Mouse (Mus musculus) thymus, postnatal 36 days (tissue): ENCODE measurements around the gene Gm44965.
"Not testable (repeated sequence)": the region's sequence is repeated elsewhere in the genome, so short reads cannot be mapped to it uniquely, and the experiment has no call there.

Source experiments
- DNase-seq, 2 experiments: peaks; one replicate each; pipeline ENCODE4 v3.0.0; 2022; ENCODE audit warnings: mixed read lengths in 2 of 2

Gm44965 gene

GRCm38 (mm10) chr6:48581257-48581656 lies 12.5 kb upstream of the Gm44965 start:
- no peak for DNase-seq

GRCm38 (mm10) chr6:48582037-48582436 lies 11.7 kb upstream of the Gm44965 start:
- no peak for DNase-seq

DNA sequence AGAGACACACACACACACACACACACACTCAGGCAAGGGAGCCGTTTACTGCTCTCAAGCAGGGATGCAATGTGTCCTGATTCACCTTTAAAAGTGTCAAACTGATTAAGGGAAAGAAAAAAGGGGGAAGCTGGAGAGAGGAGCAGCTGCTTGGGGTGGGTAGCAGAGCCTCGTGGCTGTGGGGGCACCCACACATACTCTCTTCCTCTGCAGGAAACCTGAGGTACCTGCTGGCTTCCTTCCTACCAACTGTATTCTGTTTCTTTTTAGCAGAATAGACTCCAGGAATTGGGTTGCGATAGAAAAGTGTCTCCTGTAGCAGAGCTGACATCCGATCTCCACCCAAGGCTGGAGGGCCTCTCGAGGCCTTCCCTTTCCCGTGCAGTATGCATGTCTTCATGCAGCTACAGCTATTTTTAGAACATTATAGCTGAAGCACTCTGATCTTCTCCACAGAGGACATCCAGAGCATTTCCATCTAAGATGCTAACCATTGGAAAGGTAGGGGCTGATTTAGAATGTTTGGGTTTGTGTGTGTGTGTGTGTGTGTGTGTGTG lies 4.5 kb upstream of the Gm44965 start, which contains the start of gene Gm45021:
TSS of gene Gm45021 (plus strand) at position 417 of the 557 bp plus-strand sequence.
- no peak for DNase-seq

DNA sequence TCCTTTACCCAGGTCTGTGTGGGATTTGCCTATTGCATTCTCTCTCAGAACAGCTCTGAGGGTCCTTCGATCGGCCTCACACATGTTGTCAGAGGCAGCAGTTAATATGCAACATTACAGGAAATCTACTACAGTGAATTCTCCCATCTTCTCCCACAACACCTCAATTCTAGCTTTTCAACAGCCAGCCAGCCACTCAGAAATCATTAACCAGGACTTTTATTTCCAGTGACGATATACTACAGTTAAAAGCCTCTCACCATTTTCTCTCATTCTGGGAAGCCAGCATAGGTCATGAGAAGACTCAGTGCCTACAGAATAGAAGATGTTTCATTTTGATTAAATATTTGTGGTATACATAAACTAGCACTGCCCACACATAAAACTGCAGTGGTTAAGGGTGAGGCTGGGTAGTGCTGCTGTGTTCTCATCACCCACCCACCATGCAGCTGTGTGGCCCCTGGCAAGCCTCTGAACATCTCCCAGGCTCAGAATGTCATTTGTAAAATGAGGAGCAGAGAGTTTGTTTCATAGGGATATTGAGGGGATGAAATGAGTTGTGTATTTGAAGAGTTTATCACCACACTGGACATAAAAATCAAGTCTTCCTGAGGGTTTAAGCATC lies 2.4 kb upstream of the Gm44965 start:
- DNase-seq: no peak

DNA sequence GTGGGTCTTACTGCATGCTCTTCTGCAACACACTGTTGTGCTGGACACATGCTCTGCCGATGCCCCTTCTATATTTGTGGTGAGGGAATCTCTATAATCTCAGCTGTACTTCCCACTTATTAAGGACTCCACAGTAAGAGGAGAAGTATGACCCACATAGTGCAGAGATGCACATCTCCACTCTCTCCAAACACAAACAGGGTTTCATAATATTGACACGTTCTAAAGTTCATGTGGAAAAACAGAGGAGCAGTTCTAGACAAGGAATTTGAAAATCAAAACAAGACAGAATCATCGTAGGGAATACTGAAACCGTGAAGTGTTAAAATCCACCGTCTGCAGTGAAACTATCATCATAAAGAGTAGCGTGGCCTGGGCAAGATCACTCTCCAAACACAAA lies 1.9 kb upstream of the Gm44965 start:
- no peak for DNase-seq

DNA sequence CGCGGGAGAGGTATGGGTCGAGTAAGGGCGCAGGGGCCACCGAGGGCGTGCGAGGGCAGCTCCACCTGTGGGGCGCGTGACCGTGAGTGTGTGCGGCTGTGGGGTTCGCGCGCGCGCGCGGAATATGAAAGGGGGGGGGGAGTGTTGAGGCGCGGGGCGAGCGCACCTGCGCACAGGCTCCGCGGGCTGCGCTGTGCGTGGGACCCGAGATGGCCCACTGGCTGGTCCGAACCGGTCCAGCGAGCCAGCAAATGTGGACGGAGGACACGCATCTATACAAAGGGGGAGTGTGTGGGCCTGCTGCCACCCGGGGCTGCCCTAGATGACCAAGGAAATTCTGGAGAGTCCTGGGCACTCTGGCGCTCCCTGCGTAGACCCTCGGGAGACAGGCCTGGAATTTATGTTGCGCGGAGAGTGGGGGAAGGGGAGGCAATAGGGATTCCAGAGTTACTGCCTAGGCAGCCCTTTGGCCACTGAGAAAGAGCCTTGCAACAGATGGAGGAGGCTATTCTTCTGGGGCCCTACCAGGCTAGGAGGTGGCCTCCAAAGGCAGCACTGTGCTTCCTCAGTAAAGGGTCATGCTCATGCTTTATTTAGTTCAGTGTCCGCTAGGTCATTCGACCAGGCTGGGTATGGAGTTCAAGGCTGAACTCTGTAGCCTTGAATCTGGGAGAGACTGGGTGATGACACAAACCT lies 450 bp downstream of the Gm44965 start:
- DNase-seq: no peak

DNA sequence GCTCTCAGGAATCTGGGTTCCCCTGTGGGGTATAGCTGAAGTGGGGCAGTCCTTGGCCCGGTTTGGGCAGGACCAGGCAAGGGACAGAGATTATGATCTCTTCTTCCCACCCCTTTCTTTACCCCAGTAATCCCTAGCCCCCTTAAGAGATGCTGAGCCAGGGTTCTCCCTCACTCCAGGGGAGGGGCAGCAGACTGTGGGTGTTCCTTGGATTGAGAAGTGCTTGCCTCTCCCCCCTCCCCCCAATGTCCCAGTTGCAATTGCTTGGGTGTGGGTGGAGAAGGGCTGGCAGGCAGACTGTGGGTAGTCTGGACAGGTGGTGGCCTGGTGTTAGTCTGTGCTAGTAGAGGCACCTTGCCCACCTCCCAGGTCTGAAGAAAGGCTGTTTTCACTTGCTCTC lies 1.5 kb downstream of the Gm44965 start:
- DNase-seq: no peak

DNA sequence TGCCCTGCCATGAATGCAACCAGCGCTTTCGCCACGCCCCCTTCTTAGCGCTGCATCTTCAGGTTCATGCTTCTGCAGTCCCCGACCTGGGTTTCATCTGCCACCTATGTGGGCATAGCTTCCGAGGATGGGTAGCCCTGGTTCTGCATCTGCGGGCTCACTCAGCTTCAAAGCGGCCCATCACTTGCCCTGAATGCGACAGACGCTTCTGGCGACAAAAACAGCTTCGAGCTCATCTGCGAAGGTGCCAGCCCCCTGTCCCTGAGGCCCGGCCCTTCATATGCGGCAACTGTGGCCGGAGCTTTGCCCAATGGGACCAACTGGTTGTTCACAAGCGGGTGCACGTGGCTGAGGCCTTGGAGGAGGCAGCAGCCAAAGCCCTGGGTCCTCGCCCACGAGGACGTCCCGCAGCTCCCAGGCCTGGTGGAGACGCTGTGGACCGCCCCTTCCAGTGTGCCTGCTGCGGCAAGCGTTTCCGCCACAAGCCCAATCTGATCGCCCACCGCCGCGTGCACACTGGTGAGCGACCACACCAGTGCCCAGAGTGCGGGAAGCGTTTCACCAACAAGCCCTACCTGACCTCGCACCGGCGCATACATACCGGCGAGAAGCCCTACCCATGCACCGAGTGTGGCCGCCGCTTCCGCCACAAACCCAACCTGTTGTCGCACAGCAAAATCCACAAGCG lies 2.9 kb downstream of the Gm44965 start:
- DNase-seq: no peak

DNA sequence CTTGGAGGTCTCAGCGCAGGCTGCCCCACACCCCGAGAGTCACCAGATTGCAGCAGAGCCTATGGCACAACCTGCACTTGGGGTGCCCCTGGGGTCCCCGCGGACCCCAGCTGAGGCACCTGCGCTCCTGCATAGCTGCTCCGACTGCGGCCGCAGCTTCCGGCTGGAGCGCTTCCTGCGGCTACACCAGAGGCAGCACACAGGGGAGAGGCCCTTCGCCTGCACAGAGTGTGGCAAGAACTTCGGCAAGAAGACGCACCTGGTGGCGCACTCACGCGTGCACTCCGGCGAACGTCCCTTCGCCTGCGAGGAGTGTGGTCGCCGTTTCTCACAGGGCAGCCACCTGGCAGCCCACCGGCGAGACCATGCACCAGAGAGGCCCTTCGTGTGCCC lies 3.5 kb downstream of the Gm44965 start:
- DNase-seq: no peak

GRCm38 (mm10) chr6:48600594-48600993 lies 6.9 kb downstream of the Gm44965 start:
- DNase-seq: no peak

DNA sequence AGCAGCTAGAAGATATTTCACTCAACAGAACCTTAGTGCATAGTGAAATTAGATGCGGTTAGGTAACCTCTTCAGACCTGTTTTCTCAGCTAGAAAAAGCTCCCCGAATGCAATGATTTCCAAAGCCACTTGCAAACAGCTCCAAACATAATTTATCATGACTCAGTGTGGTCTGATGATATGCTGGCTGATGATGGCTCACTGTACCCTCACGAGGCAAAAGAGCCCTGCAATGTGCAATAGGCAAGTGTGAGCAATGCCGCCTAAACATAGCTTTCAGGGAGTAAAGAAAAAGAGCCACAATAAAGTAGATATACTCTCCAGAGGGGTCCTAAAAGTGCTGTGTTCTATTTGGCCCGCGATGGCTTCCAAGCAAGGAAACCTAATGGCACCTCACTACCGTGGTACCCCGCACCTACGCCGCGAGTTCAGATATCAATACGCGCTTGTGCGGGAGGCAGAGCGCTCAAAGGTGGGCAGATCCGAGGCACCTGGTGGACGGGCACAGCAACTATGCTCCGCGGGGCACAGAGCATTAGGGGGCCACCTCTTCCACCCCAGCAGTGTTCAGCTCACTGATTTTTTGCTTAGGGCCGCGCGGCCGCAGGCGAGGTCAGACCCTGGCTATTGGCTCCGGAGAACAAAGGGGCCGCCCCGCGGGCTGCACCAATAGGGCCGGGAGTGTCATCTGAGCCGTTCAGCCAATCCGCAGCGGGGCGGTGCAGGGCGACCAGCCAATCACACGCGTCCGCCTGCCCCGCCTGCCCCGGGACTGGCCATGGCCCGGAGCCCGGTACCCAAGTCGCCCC lies 7.7 kb downstream of the Gm44965 start, which contains the start of gene Zfp775:
TSS of gene Zfp775 (plus strand) at position 793 of the 809 bp plus-strand sequence.
- peak; percentile 91 to 93 for DNase-seq

DNA sequence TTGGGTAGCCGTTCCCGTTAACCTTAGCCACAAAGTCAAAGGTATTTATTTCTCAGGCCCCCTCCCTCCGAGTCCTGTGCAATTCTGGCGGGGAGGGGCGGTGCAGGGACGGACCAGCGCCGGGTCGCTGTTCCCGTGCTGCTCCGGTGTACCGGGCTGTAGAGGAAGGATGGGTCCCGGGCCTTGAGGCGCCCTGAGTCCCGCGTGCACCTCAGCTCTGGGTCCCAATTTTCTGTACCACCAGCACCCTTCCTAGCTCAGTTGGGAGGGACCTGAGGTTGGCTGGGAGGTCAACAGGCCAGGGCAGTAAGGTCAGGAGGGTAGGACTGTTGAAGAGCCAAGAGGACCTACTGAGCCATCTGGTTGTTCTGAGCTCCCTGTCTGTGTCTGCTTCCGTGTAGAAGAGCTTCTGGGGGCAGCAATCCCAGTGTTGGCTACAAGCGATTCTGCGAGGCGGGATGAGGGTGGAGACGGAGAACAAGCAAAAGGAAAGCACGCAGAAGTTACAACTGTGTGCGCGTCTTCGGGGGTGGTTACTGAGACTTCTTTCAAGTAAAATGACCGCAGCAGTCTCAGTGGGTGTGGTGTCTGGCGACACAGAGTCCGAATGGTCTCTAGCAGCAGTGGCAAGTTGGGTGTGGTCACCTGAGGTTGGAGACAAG lies 8.5 kb downstream of the Gm44965 start:
- DNase-seq: no peak

DNA sequence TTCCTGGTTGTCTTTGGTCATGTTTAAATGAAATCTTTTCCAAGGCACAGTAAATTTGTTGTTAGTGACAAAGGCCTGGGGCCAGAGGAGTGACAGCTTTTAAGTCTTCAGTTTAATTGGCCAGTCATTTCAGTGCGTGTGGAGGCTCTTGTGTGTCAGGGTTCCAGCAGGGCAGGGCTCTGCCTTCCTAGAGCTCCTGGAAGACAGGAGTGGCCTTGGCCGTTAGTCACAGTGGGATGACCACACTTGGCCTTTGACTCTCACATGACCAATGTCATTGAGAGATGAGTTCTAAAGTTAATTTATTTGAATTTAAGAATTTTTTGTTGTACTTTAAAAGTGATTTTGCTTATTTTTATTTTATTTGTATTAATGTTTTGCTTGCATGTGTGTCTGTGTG lies 14.4 kb downstream of the Gm44965 start:
- no peak for DNase-seq

DNA sequence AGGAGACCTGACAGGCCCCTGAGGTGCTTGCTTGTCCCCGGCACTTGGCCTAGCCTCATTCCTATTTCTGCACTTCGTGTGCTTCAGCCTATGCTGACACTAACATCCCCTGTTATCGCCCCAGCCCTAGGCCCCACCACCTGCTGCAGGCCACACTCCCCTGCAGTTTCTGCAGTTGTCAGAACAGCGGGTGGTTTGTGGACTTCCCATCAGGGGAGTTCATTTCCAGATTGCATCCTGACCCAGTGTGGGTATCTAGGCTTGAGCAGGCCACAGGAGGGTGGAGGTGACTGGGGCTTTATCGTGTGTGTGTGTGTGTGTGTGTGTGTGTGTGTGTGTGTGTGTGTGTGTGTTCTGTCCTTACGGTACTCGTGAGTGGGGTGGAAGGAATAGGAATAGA lies 15.8 kb downstream of the Gm44965 start:
- DNase-seq: no peak

DNA sequence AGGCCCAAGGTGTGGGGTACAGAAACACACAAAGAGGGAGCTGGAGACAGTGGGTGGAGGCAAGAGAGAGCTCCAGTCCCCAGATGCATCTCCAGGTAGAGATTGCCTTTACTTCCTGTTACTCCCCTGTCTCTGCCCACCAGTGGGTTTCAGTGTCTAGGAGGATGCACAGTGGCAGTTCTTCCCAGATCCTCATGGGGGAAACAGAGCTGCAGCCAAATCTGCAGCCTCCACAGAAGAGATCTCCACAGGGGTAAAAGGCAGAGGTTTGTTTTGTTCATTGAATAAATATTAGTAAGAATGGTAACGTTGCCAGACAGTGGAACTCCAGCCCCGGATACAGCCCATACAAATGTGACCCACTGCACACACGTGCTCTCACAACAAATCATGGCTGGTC lies 16.9 kb downstream of the Gm44965 start:
- no peak for DNase-seq

GRCm38 (mm10) chr6:48613464-48613863 lies 19.7 kb downstream of the Gm44965 start:
- DNase-seq: no peak

- DNase-seq: no peak
Measured at GRCm38 (mm10) chr6:48614756-48615155, 21.0 kb downstream of the Gm44965 start.

- DNase-seq: no peak
Measured at GRCm38 (mm10) chr6:48620031-48620430, 26.3 kb downstream of the Gm44965 start.

DNA sequence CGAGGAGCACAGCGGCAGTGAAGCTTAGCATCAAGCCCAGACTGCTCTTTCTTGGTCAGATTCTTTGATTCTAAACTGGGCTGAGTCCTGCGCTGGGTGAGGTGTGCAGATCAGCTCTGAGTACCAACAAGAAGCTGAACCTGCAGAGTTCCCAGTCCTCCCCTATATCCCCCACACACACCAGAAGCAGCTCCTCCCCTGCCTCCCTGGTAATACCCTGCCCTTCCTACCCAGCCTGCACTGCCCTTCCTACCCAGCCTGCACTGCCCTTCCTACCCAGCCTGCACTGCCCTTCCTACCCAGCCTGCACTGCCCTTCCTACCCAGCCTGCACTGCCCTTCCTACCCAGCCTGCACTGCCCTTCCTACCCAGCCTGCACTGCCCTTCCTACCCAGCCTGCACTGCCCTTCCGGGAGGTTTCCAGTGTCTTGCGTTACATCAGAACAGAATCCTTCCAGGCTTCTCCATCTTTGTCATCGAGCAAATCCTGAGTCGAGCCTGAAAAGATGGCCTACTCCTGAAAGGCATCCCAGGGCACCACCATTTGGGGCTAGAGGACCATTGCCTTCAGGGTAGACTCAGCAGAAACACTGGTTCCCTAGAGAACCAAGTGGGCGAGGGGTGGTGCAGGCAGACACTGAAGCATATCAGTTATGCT lies 28.6 kb downstream of the Gm44965 start:
- DNase-seq: not testable (repeated sequence)

- DNase-seq: no peak
Measured at GRCm38 (mm10) chr6:48623460-48623859, 29.7 kb downstream of the Gm44965 start.

DNA sequence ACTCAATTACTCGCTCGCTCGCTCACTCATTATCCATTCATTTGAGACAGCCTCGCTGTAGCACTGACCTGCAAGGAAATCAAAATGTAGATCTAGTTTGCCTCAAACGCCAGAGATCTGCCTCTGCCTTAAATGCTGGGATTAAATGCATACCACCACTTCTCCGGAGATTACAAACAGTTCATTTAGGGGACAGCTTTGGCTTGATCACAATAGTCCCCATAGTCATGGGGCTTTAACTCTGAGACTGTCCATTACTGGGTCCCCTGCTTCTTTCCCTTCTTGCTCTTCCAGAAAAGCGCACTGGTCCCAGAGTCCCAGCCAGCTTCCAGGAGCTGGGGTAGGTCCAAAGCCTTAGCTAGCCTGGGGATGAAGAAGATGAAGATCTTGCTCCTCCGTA lies 32.7 kb downstream of the Gm44965 start, which contains the start of gene AI854703:
TSS of gene AI854703 (plus strand) at position 301 of the 400 bp plus-strand sequence.
- DNase-seq: no peak
